Mouse (Mus musculus) limb, embryonic 13.5 days (tissue): ENCODE measurements around the gene Slc22a17. TPM values are rescaled to one million over a fixed set of nuclear protein-coding genes. Genes with fewer than 3 reads are reported as not detected.

ENCODE experiments used
- ATAC-seq: fragments of 200-750 bp; cut with Nextera tagmentation; 2 replicates; pipeline ENCODE4 v1.8.0; 2017; ENCODE audit warnings: low read depth, moderate number of reproducible peaks, moderate TSS enrichment; ENCODE audit not compliant: low FRiP score
- H3K27ac ChIP-seq: fragments of 300-500 bp; sonication (generic); 2 replicates; pipeline ENCODE4 v1.5.1; 2015; ENCODE audit warnings: inconsistent platforms, mild to moderate bottlenecking, moderate library complexity
- H3K27me3 ChIP-seq: fragments of 300-500 bp; sonication (generic); 2 replicates; pipeline ENCODE4 v1.6.1; 2015; ENCODE audit warnings: mild to moderate bottlenecking, inconsistent platforms
- H3K36me3 ChIP-seq: fragments of 300-500 bp; sonication (generic); 2 replicates; pipeline ENCODE4 v1.6.1; 2015; ENCODE audit warnings: inconsistent platforms, mild to moderate bottlenecking, moderate library complexity
- H3K4me1 ChIP-seq: fragments of 300-500 bp; sonication (generic); 2 replicates; pipeline ENCODE4 v1.6.1; 2015; ENCODE audit warnings: inconsistent platforms
- H3K4me2 ChIP-seq: fragments of 300-500 bp; sonication (generic); replicated peaks from 2 replicates; pipeline ENCODE4 v1.6.1; 2015; ENCODE audit warnings: inconsistent platforms, mild to moderate bottlenecking, moderate library complexity
- H3K4me3 ChIP-seq: fragments of 300-500 bp; sonication (generic); 2 replicates; pipeline ENCODE4 v1.5.1; 2015; ENCODE audit warnings: moderate library complexity, mild to moderate bottlenecking, inconsistent platforms
- H3K9ac ChIP-seq: fragments of 300-500 bp; sonication (generic); 2 replicates; pipeline ENCODE4 v1.6.1; 2015; ENCODE audit warnings: mild to moderate bottlenecking, inconsistent platforms
- H3K9me3 ChIP-seq: fragments of 300-500 bp; sonication (generic); 2 replicates; pipeline ENCODE4 v1.6.1; 2016; ENCODE audit warnings: inconsistent platforms
- WGBS: fragments of 180-500 bp; shearing (Covaris S2); methylation state at CpG from one replicate; pipeline ENCODE4 v1.1.7; 2015; 5-methylcytosine and 5-hydroxymethylcytosine counted together
- polyA plus RNA-seq: library from polyadenylated mRNA; unstranded; fragments of >200 nt; fragmentation: Nextera tagmentation; extraction: Ambion mirVana; gene quantifications from 2 replicates; pipeline ENCODE4 v1.2.1, GENCODE M21; 2015

The Slc22a17 gene
- polyA plus RNA-seq, 1 experiment from 2014 or later: 79.1 TPM

DNA sequence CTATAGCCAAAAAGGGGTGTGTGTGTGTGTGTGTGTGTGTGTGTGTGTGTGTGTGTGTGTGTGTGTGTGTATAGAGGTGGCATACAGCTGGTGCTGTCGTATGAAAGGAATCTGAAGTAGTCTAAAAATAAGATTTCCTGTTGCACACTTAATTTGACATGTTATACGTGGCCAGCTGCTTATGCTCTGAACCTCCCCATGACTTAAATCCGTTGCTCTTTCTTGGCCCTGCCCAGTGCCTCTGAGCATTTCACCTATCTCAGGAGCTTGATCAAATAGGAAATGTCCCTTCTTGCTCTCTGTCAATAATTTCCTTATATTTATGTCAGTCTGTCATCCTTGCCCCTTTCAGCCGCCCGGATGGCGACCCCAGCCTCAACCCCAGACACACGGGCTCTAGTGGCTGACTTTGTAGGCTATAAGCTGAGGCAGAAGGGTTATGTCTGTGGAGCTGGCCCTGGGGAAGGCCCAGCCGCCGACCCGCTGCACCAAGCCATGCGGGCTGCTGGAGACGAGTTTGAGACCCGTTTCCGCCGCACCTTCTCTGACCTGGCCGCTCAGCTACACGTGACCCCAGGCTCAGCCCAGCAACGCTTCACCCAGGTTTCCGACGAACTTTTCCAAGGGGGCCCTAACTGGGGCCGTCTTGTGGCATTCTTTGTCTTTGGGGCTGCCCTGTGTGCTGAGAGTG is 28.8 kb downstream of the Slc22a17 start:
- H3K4me1 ChIP-seq: peaks cover 22% of the 10 kb centered on the region

DNA sequence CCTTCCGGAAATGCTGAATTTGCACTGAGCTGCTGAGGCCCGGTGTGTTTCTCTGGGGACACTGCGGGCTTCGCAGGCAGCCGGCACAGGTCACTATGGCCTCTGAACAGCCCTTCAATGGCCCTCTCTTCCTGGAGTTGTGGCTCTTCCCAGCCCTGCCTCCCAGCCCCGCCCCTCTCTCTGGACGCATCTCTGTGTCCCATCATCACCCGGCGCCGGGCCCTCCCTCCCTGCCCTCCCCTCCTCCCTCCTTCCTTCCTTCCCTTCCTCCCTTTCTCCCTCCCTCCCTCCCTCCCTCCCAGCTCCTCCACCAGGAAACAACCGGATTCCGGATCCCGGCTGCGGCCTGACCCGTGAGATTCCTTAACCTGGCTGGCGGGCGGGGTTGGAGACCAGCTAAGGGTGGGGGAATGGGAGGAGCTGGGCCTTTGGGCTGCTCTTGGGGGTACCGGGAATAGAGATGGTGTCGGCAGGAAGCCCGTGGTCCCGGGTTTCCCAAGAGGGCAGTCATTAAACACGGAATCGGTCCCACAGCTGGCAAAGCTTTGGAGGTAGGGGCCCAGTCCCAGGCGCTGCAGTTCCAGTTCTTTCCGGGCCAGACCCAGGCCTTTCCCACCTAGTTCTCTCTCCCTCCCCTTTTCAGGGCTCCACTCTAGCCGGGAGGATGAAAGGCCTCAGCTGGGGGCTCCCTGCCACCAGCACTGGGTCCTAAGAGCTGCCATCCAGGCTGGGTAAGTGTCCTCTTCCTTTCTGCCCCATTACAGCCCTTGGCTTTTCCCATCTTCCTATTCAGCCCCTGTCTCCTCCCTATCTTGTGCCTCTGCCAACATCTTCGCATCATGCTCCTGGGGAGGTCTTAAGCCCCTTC is 29.5 kb downstream of the Slc22a17 start, which contains the start of the genes Bcl2l2 and Gm20521:
Gene Bcl2l2 (plus strand): TSS at position 224 of the 868 bp plus-strand sequence.
Gene Gm20521 (plus strand): TSS at position 288 of the 868 bp plus-strand sequence.
- under 1% methylated on average over 27 of the region's 27 CpGs for WGBS
- H3K9me3 ChIP-seq: no peaks in the 10 kb centered on the region
- H3K27me3 ChIP-seq: peaks cover 7% of the 10 kb centered on the region
- peaks cover 14% of the 10 kb centered on the region for H3K36me3 ChIP-seq
- H3K4me2 ChIP-seq: peak within 1 kb of the TSS; percentile 86
- H3K4me3 ChIP-seq: peak within 1 kb of the TSS; percentile 71
- H3K4me1 ChIP-seq: peaks cover 22% of the 10 kb centered on the region
- peak within 1 kb of the TSS; percentile 95 for H3K27ac ChIP-seq
- ATAC-seq: peak; percentile 90
- peak within 1 kb of the TSS; percentile 86 for H3K9ac ChIP-seq

More for the DNA sequence above, 28.8 kb downstream of the Slc22a17 start:
- Histone ChIP-seq H3K4me2 (peak overlapping the region; percentile 86), H3K4me3 (peak overlapping the region; percentile 71), H3K36me3 (peaks cover 14% of the 10 kb centered on the region), H3K27ac (peak overlapping the region; percentile 95), H3K9ac (peak overlapping the region; percentile 86), H3K9me3 (no peaks in the 10 kb centered on the region), H3K27me3 (no peaks in the 10 kb centered on the region)
- 27% methylated on average over 21 of the region's 21 CpGs for WGBS
- peak; percentile 1; the same call in 1 of the 2 replicates for ATAC-seq

DNA sequence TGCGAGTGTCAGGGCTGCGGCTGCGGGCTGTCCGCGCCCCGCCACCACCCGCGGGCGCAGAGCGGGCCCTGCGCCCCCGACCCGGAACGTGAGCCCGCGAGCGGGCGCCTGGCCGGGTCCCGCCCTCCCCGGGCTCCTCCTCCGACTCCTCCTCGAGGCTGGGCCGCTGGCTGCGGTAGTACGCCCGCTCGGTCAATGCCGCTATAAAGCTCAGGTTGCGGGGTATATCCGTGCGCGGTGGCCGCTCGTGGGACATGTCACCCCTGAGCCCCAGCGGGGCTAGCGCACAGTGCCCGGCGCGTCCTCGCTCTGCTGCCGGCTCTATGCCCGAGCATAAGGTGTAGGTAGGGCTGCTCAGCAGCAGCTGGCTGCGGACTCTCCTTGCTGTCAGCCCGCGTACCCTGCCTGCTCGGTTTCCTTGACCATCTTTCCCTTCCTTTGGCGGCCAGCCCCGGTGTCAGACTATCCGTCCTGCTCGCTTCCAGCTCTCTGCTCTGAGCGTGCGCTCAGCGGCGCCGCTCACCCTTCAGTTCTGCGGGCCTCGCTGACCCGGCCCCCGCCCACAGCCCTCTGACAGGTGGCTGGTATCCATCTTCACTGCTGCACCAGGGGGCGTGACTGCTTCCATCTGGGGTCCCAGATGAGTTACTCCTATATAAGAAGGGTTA is 35.8 kb downstream of the Slc22a17 start, which contains the start of gene Ppp1r3e:
Gene Ppp1r3e (minus strand): TSS at position 503 of the 668 bp plus-strand sequence.
- no peaks in the 10 kb centered on the region for H3K9me3 ChIP-seq
- H3K4me1 ChIP-seq: peaks cover 15% of the 10 kb centered on the region
- peak within 1 kb of the TSS; percentile 61 for H3K4me3 ChIP-seq
- ATAC-seq: peak; percentile 83
- WGBS: under 1% methylated on average over 52 of the region's 61 CpGs
- peak within 1 kb of the TSS; percentile 97 for H3K4me2 ChIP-seq
- peak within 1 kb of the TSS; percentile 71 for H3K9ac ChIP-seq
- H3K36me3 ChIP-seq: no peaks in the 10 kb centered on the region
- peaks cover 32% of the 10 kb centered on the region for H3K27me3 ChIP-seq
- H3K27ac ChIP-seq: 0 out of 2 replicates have a peak within 1 kb of the TSS, but pooled peaks have one; percentile 22

DNA sequence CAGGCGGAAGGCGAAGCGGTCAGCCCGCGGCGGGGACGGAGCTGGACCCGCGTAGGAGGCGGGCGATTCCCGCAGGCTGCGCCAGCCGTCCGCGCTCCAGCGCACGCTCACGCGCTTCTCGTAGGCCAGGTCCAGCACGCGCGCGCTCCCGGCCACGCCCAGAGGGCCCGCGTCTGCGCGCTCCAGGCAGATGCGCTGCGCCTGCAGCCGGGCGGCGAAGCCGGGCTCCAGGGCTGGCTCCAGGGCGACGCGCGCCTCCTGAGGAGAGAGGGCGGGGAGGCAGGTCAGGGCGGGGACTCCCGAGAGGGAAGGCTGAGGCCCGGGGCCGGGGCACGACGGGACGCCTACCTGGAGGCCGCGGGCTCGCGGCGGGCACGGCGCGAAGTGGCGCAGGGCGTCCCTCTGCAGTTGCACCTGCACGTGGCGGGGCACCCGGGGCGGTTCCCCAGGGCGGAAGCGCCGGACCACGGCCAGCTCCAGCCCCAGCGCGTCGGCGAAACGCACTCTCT is 36.3 kb downstream of the Slc22a17 start:
- Histone ChIP-seq H3K36me3 (no peaks in the 10 kb centered on the region), H3K27ac (0 out of 2 replicates have a peak overlapping the region, but pooled peaks have one; percentile 22), H3K27me3 (peaks cover 32% of the 10 kb centered on the region), H3K4me3 (peak overlapping the region; percentile 61), H3K4me1 (peaks cover 15% of the 10 kb centered on the region), H3K9ac (peak overlapping the region; percentile 71), H3K4me2 (peak overlapping the region; percentile 97), H3K9me3 (no peaks in the 10 kb centered on the region)
- under 1% methylated on average over 42 of the region's 72 CpGs for WGBS
- peak; percentile 84 for ATAC-seq

DNA sequence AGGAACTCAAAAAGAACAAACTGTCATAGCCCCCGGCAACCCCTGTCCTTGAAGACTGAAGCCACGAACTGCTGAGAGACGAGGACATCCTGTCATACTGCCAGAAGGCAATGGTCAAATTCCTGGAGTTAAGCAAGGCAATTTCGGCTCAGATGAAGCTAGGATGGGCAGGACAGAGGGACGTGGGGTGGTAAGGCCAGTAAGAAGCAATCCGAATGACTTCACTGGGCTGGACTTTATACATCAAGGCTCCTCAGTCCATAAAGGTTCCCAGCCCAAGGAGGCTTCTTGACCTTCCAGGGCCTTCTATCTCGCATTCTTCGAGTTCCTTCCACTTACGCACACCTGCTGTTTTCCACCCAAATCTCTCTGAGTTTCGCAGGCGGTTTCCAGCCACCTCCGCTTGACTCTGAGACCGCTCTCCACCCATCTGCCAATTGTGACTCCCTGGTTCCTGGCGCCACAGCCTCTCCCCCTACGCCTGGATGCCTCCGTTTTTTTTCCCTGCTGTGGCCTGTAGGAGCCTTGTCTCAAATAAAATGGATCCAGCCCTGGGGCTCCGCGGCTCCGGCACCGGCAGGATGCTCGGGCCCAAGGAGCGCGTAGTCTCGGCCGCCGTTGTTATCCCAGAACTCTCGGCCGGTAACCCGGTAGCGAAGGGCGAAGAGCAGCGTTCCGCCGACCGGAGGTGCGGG is 36.9 kb downstream of the Slc22a17 start:
- peak overlapping the region; percentile 97 for H3K4me2 ChIP-seq
- H3K27me3 ChIP-seq: peaks cover 32% of the 10 kb centered on the region
- 2% methylated on average over 36 of the region's 36 CpGs for whole genome bisulfite sequencing
- H3K9me3 ChIP-seq: no peaks in the 10 kb centered on the region
- no peaks in the 10 kb centered on the region for H3K36me3 ChIP-seq
- H3K9ac ChIP-seq: peak overlapping the region; percentile 71
- H3K4me3 ChIP-seq: peak overlapping the region; percentile 61
- peak; percentile 20; the same call in 1 of the 2 replicates for ATAC-seq
- H3K4me1 ChIP-seq: peaks cover 15% of the 10 kb centered on the region
- H3K27ac ChIP-seq: 0 out of 2 replicates have a peak overlapping the region, but pooled peaks have one; percentile 22

DNA sequence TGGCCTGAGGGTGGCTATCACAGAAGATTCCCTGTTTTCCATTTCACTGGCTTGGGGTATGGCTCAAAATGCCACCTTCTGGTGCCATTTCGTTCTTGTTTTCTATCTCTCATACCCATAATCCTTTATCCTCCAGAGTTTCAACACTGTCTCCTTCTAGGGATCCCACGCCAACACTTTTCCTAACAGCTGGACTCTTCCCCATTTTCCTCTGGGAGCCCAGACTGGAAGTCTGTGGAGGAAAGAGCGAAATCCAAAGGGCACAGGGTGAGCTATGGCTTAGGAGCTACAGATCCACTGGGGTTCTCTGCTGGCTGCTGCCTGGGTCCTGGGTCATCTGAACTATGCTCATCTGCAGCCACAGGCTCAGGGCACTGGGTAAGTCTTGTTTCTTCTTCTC is 38.8 kb downstream of the Slc22a17 start:
- H3K4me3 ChIP-seq: no peak overlapping the region
- H3K4me1 ChIP-seq: peaks cover 15% of the 10 kb centered on the region
- H3K9me3 ChIP-seq: no peaks in the 10 kb centered on the region
- ATAC-seq: no peak
- peaks cover 32% of the 10 kb centered on the region for H3K27me3 ChIP-seq
- H3K9ac ChIP-seq: no peak overlapping the region
- H3K27ac ChIP-seq: no peak overlapping the region
- no peak overlapping the region for H3K4me2 ChIP-seq
- WGBS: 78% methylated on average over 3 of the region's 3 CpGs
- no peaks in the 10 kb centered on the region for H3K36me3 ChIP-seq

DNA sequence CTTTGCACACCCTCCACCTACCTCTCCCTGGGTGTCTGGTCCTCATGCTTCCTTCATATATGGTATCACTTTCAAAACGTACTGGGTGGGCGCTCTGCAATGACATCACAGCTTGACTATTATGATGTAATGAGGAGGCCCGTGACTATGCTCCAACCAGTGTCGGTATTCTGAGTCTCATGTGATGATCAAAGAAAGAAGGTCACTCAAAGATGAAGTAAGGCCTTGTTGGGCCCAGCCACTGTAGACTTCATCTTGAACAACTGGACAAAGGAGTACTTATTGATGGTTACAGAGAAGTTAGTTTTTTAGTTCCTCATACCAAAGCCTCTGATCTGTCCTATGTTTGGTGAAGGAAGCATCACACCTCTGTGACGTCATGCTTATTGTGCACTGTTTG is 42.1 kb downstream of the Slc22a17 start, which contains the start of gene Homez:
Gene Homez (minus strand): TSS at position 101 of the 400 bp plus-strand sequence.
- WGBS: 88% methylated on average over 5 of the region's 5 CpGs
- Histone ChIP-seq H3K36me3 (no peaks in the 10 kb centered on the region), H3K9ac (no peak within 1 kb of the TSS), H3K27ac (no peak within 1 kb of the TSS), H3K27me3 (peaks cover 8% of the 10 kb centered on the region), H3K4me3 (no peak within 1 kb of the TSS), H3K4me2 (no peak within 1 kb of the TSS), H3K9me3 (no peaks in the 10 kb centered on the region), H3K4me1 (peaks cover 4% of the 10 kb centered on the region)
- no peak for ATAC-seq

DNA sequence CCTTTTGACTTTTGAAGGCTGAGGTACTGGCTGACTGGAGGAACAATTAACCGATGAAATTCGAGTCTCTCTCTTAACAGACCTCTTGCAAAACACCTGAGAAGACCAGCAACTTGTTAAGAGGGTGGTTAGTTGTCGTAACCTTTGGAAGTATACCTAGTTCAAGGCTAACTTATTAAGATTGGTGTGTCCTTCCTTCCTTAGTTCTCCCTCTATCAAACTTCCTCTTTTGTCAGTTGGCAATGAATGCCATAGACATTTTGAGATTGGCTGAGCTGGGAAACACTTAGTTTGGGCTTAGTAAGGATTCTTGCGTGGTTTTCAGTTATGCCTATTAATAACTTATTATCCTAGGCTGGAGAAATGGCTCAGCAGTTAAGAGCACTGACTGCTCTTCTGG is 44.9 kb downstream of the Slc22a17 start:
- Histone ChIP-seq H3K4me3 (no peak overlapping the region), H3K27me3 (no peaks in the 10 kb centered on the region), H3K27ac (no peak overlapping the region), H3K4me2 (no peak overlapping the region), H3K4me1 (0 out of 2 replicates have a peak, but pooled peaks cover 7% of the 10 kb centered on the region), H3K9ac (no peak overlapping the region), H3K36me3 (no peaks in the 10 kb centered on the region), H3K9me3 (no peaks in the 10 kb centered on the region)
- no peak for ATAC-seq
- 81% methylated on average over 4 of the region's 4 CpGs for WGBS

DNA sequence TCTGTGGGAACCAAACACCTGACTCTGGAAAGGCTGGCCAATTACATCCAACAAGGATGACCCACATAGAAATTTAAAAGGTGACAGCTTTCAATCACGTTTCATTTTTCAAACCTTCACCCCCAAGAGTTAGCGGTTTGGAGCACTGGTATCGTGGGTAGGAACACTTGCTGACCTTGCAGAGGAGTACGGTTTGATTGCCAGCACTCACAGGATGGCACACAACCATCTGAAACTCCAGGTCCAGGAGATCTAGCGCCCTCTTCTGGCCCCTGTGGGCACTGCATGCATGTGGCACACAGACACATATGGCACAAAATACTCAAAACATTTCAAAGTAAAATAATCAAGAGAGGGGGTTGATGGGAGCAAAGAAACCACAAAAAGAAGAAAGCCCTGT is 46.0 kb downstream of the Slc22a17 start:
- H3K27me3 ChIP-seq: no peaks in the 10 kb centered on the region
- no peak overlapping the region for H3K4me3 ChIP-seq
- 56% methylated on average over 5 of the region's 5 CpGs for WGBS
- no peaks in the 10 kb centered on the region for H3K36me3 ChIP-seq
- no peak overlapping the region for H3K27ac ChIP-seq
- ATAC-seq: no peak
- no peaks in the 10 kb centered on the region for H3K9me3 ChIP-seq
- H3K4me1 ChIP-seq: 0 out of 2 replicates have a peak, but pooled peaks cover 7% of the 10 kb centered on the region
- no peak overlapping the region for H3K9ac ChIP-seq
- no peak overlapping the region for H3K4me2 ChIP-seq

DNA sequence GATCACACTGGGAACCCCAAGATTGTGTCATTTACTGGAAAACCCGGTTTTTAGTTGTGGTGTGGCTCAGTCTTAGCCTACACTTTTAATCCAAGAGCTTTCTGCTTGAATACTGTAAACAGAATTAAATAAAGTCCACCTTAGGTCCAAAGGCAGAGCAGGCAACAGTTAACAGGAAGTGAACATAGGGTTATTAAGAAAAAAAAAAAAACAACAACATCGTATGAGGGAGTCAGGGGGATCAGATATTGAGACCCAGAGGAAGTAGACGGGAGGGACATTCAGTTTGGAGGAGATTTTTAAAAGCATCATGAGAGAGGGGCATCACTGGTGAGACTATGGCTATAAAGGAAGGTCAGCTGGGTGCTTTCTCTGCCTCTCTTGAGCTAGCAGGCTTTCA is 46.7 kb downstream of the Slc22a17 start:
- 63% methylated on average over 3 of the region's 3 CpGs for WGBS
- Histone ChIP-seq H3K9ac (no peak overlapping the region), H3K9me3 (no peaks in the 10 kb centered on the region), H3K4me1 (0 out of 2 replicates have a peak, but pooled peaks cover 7% of the 10 kb centered on the region), H3K36me3 (no peaks in the 10 kb centered on the region), H3K4me2 (no peak overlapping the region), H3K27ac (no peak overlapping the region), H3K4me3 (no peak overlapping the region), H3K27me3 (no peaks in the 10 kb centered on the region)
- no peak for ATAC-seq

DNA sequence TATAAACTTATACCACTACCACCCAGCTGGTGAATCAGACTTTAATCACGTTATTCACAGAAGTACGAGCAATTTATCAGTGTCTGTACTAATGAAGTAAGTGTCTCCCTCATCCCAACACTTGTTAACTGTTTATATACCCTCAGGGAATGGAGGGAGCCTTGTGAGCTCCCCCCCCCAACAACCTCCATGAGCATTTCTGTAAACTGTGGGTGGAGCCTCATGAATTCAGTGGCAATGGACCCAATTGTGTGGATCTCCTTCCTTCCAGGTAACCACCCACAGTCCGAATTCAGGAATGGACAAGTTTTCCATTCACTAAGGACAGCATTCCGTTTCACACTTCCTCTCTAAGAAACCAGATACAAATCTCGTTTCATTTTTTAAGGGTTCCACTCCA is 47.3 kb downstream of the Slc22a17 start:
- Histone ChIP-seq H3K4me2 (no peak overlapping the region), H3K36me3 (no peaks in the 10 kb centered on the region), H3K4me3 (no peak overlapping the region), H3K9ac (no peak overlapping the region), H3K27me3 (no peaks in the 10 kb centered on the region), H3K27ac (no peak overlapping the region), H3K4me1 (0 out of 2 replicates have a peak, but pooled peaks cover 7% of the 10 kb centered on the region), H3K9me3 (no peaks in the 10 kb centered on the region)
- WGBS: 74% methylated on average over 5 of the region's 5 CpGs
- no peak for ATAC-seq
